Mouse (Mus musculus) right cerebral cortex, postnatal 14 days (tissue): ENCODE measurements around the gene Tcp10a.
"Not testable (repeated sequence)": the region's sequence is repeated elsewhere in the genome, so short reads cannot be mapped to it uniquely, and the experiment has no call there.

Experiments used
- DNase-seq: peaks from one replicate; pipeline ENCODE4 v3.0.0; 2022

Gene Tcp10a

DNA sequence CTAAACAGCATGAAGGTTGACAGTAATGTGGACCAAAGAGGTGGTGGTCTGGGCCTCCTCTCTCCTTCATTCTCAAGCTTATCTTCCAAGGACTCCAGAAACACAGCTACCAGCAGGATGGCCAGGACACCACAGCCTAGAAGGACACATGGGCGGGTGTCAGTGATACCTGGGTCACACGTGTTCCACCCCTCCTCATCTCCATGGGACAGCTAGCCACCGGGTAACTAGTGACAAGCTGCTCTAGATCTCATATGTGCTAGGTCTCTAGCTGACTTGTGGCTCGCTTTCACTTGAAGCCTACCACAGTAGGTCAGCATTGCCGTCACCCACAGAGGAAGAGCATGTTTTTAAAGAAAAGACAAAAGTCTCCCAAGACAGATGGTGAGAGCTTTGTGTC lies 47.4 kb downstream of the Tcp10a start, which contains the start of gene Gm49630:
Gene Gm49630 (minus strand): TSS at position 101 of the 400 bp plus-strand sequence.
- not testable (repeated sequence) for DNase-seq

DNA sequence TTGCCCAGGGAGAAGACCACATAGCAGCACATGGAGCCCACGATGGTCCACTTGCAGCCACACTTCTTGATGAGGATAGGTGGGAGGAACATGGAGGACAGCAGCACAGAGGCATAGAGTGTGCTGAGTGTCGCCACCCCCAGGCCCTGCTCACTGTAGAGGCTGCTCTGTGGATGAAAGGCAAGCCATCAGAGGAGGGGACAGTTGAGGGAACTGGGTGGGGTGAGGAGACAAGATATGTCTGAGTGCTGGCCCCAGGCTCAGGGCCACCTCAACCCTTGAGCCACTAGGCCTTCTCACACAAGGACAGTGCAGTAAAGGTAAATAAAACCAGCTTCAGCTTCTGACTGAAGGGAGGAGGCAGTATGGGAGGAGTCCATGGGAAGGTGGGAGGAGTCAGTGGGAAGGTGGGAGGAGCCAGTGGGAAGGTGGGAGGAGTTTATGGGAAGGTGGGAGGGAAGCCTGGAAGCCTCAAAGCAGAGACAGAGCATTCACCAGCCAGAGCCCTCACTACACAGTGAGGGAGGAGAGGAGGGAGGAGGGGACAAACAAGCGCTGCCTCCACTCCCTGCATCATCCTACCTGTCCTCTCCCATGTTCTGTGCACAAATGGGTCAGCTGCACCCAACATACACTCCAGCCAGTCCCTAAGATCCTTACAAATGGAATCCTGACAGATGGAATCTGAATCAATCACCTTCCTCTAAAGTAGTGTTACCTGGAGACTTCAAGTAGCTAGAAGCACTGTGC lies 52.7 kb downstream of the Tcp10a start:
- not testable (repeated sequence) for DNase-seq

DNA sequence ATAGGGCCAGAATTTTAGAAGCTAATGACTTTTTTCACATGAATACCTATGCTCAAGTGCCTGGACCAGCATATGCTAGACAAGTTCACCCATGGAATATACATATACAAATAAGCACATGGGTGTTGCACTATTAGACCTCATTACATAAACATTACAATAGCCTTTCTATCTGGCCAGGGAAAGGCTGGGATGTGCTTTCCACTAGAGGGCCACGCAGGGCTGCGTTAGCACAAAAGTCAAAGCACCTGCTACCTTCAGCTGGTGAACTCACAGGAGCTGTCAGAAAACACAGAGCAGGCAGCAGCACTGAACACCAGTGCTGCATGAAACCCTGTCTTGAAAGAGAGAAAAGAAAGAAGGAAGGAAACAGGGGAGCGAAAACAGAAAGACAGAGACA lies 53.5 kb downstream of the Tcp10a start:
- not testable (repeated sequence) for DNase-seq

DNA sequence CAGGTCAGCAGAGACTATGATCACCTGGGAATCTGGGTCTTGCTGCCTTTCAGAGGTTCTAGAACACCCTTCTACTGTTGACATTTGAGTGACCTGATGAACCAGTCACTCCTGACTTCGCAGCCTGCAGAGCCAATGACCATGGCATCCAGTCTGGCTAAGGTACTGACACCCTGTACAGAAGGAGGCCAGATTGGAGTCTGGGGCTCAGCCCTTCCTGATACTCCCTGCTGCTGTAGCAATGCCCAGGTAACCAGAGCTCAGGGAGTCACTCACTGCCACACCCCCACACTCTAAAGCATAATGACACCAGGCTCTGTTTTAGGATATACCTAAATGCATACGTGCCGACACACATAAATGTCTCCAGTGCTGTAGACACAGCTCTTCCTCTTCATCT lies 58.3 kb downstream of the Tcp10a start:
- not testable (repeated sequence) for DNase-seq

DNA sequence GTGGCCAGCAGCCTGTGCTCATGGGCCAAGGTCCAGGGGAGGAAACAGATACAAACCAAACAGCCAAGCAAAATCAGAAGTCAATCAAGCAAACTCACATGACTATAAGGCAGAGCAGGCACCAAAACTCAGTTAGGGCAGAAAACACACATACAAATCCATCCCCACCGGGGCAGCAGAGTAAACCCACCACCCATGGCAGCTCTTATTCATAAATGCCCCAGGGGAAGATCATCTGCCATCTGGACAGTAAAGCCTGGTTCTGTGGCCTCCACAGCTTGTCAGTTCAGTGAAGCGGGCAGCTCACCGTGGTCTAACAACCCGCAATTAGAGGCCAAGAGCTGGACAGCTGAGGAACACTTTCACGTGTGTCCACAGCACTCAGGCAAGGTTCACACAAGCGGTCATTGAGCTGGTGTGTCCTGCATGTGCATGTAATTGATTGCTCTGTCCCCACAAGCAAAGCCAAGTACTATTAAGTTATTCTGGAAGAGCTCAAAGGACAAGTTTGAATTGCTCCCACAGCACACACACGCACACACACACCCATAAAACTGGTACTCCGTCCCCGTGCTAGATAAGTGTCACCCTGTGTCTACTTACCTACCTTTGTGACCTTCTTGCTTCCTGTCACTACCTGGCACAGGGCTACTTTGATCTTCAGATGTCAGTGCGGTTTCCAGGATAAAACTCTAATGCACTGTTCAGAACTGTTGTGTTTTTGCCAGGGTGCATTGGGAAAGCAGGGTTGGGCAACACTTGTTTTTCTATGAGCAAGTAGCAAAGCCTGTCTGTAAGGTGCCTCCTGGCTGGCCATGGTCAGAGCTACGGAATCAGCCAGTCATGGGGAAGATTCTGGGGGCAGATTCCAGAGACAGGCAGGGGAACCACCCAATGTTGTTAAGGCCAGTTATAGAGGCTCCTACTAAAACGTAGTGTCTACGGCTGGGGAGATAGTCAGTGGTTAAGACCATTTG lies 59.0 kb downstream of the Tcp10a start:
- DNase-seq, result not testable (repeated sequence)

DNA sequence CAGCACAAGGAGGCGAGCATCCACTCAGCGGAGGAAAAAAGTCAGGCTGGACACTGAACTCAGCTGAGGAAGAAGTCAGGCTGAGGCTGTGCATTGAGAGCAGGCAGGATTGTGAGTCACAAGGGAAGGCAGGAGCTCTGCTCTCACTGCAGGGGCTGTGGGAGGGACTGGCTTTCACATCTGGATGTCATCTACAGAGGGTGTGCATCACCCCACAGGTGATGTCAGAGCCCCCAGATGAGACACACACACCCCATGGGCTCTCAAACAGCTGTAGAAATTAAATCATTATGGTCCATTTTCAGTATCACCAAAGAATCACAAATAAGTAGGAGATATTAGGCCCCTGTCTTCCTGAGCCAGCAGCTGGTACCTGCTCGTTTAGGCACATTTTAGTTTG lies 60.9 kb downstream of the Tcp10a start, which contains the start of gene Unc93a2:
Gene Unc93a2 (minus strand): TSS at position 101 of the 400 bp plus-strand sequence.
- DNase-seq, result not testable (repeated sequence)

DNA sequence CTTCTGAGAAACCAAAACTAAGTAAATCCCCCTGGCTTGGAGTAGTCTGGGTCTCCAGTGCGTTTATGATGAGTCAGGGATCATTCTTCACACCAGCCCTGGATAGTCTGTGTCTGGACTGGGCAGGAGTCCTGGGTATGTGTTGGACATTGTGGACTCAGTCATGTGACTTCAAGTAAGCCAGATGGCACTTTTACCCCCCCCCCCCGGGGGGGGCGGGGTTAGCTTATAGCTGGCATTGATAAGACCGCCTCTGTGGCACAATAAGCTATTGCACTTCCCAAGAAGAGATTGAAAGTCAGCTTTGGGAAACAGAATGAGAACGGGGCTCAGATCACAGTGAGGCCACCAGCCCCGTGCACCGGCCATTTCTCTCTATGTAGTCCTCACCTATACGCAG lies 61.6 kb downstream of the Tcp10a start:
- DNase-seq, result not testable (repeated sequence)

DNA sequence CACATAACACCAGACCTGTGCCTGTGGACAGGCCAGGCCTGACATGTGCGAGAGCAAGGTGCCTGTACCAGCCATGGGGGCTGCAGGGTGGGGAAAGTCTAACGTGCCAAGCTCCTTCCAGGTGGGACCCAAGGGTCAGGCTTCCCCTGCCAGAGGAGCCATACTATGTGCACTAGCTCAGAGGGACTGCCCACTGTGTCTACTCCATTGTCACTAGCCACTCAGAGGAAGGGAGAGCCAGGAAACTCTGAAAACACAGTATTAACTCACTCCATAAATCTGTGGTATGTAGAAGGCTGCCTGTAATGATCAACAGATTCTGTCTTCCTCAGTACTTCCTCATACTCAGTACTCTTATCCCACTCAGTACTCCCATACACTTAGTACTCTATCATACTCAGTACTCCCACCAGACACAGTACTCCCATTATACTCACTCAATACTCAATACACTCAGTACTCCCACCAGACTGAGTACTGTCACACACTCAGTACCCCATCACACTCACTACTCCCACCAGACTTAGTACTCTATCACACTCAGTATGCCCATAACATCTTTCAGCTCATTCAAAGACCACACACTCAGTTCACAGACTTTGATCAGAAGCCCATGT lies 64.0 kb downstream of the Tcp10a start:
- DNase-seq, result not testable (repeated sequence)

DNA sequence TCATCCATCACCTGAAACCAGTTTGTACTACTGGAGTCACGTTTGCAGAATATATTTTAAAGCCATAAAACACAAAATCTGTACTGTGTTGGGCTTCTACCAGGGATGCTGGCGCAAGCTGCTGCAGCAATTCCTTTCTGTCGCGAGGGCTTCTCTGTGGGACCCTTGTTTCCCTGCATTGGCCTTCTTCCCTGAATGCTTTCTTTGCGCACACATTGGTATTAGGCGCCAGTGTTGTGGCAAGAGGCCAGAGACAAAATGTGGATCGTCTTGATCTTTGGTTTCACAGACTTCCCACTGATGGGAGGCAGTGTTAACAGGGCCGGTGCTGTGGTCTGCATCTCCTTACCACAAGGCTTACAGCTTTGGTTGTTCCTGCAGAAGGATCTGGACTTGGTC lies 64.5 kb downstream of the Tcp10a start:
- not testable (repeated sequence) for DNase-seq

DNA sequence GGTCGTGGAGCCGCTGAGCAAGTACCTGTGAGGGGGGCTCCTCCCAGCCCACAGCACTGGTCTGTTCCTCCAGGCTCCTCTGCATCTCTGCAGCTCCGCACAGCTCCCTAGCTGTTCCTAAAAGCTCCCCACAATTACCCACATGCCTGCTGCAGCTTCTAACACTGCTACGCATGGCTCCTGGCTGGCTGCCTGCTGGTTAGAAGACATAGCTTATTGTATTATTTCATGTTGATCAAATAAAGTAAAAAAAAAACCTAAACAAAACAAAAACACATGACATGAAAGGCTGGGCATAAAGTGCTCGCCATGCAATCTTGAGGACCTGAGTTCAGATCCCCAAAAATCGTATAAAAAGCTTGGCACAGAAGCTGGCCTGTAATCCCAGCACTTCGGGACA lies 65.5 kb downstream of the Tcp10a start:
- DNase-seq, result peak; percentile 30

DNA sequence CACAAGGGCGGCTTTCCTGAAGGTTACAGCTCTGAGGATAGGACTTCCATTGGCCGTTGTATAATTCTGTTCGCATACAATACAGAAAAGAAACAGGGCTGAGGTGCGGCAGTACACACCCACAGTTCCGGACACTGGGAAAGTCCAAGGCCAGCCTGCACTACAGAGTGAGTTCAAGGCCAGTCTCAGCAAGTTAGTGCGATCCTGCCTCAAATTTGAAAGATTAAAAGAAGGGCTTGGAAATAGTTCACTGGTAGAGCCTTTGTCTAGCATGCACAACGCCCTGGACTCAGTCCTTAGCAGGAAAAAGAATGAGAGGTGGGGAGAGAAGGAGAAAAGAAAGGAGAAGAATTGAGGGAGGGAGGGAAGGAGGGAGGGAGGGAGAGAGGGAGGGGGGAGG lies 70.7 kb downstream of the Tcp10a start:
- not testable (repeated sequence) for DNase-seq
